Comparison of ENCODE assay signal across 8 mouse cellular contexts in genomic region chr15:89314107-89314506, GRCm38 (mm10). TPM values are rescaled to one million over a fixed set of nuclear protein-coding genes. Genes with fewer than 3 reads are reported as not detected.
A peak's percentile ranks its signal among the peaks of the same experiment; 100 is the strongest.
DNase-seq lines count a peak whose midpoint lies in the region; ATAC-seq and TF ChIP-seq lines count a peak whose summit lies in the region.

No protein-coding gene starts in this region.

- intact Hi-C loops in left cerebral cortex, postnatal 14 days (cut with DNase I): loop anchor here (5.0 kb wide), 1 partner anchor 43 kb away; the partner anchor contains the start of genes Lmf2 and Ncaph2

- H3K4me2 ChIP-seq in embryonic facial prominence, embryonic 13.5 days: peak overlapping the region; percentile 92
- H3K4me2 ChIP-seq in intestine, postnatal 0 days (replicated peaks; ENCODE audit: low read depth): peak overlapping the region; percentile 91
- H3K4me2 ChIP-seq in neural tube, embryonic 15.5 days: peak overlapping the region; percentile 87

- H3K9me3 ChIP-seq in embryonic facial prominence, embryonic 13.5 days: no peaks in the 10 kb centered on the region
- H3K9me3 ChIP-seq in intestine, postnatal 0 days (ENCODE audit: control insufficient read depth): no peaks in the 10 kb centered on the region
- H3K9me3 ChIP-seq in neural tube, embryonic 15.5 days (replicated peaks): no peaks in the 10 kb centered on the region

- H3K9ac ChIP-seq in embryonic facial prominence, embryonic 13.5 days: peak overlapping the region; percentile 94
- peak overlapping the region; percentile 92 for H3K9ac ChIP-seq in intestine, postnatal 0 days (ENCODE audit: low read depth, low read length)
- H3K9ac ChIP-seq in neural tube, embryonic 15.5 days (replicated peaks): peak overlapping the region; percentile 95

- peak overlapping the region; percentile 97 for H3K4me3 ChIP-seq in lung, adult 2 months (replicated peaks; ENCODE audit: extremely low read depth, low read depth, low read length)
- peak overlapping the region; percentile 92 for H3K4me3 ChIP-seq in embryonic facial prominence, embryonic 13.5 days
- peak overlapping the region; percentile 99 for H3K4me3 ChIP-seq in intestine, postnatal 0 days (ENCODE audit: low read depth, low read length)
- H3K4me3 ChIP-seq in neural tube, embryonic 15.5 days (replicated peaks): peak overlapping the region; percentile 95

- no peak for DNase-seq in lung, adult 2 months
- DNase-seq in lung, postnatal 25 days (ENCODE audit: low spot score): no peak
- no peak for DNase-seq in spleen, adult 12 weeks (ENCODE audit: low spot score)
- no peak for DNase-seq in left cerebral cortex, postnatal 14 days (ENCODE audit: low spot score in 2 of 2)

- ATAC-seq in embryonic facial prominence, embryonic 13.5 days (ENCODE audit: insufficient number of reproducible peaks, insufficient read depth, low FRiP score, low TSS enrichment, low read depth): no peak
- no peak for ATAC-seq in intestine, postnatal 0 days
- ATAC-seq in neural tube, embryonic 15.5 days (ENCODE audit: low FRiP score): no peak; the same call in 1 of the 2 replicates
- no peak for ATAC-seq in CD4-positive, CD25-positive, alpha-beta regulatory T cell, adult 4 months

- no peaks in the 10 kb centered on the region for H3K36me3 ChIP-seq in embryonic facial prominence, embryonic 13.5 days
- H3K36me3 ChIP-seq in intestine, postnatal 0 days (ENCODE audit: control insufficient read depth, insufficient read depth): no peaks in the 10 kb centered on the region
- no peaks in the 10 kb centered on the region for H3K36me3 ChIP-seq in neural tube, embryonic 15.5 days

- WGBS in lung, adult 2 months: 29% methylated on average over 3 of the region's 3 CpGs
- WGBS in embryonic facial prominence, embryonic 13.5 days: 35% methylated on average over 3 of the region's 3 CpGs
- WGBS in intestine, postnatal 0 days: 32% methylated on average over 3 of the region's 3 CpGs
- 33% methylated on average over 3 of the region's 3 CpGs for WGBS in neural tube, embryonic 15.5 days

- TF ChIP-seq POLR2A in lung, adult 2 months (IDR thresholded peaks at IDR 0.05; ENCODE audit: borderline replicate concordance, extremely low read depth, low read depth, low read length): no peak

- no peak for TF ChIP-seq CTCF in lung, adult 2 months (IDR thresholded peaks at IDR 0.05; ENCODE audit: insufficient read depth, low read length)
- no peak for TF ChIP-seq CTCF in intestine, postnatal 0 days (IDR thresholded peaks at IDR 0.05; ENCODE audit: low read depth)

- H3K27ac ChIP-seq in embryonic facial prominence, embryonic 13.5 days: no peak overlapping the region
- H3K27ac ChIP-seq in intestine, postnatal 0 days (ENCODE audit: low read depth, low read length): no peak overlapping the region
- no peak overlapping the region for H3K27ac ChIP-seq in neural tube, embryonic 15.5 days (replicated peaks)

- H3K4me1 ChIP-seq in lung, adult 2 months (ENCODE audit: control insufficient read depth, insufficient read depth, low read length): peaks cover 26% of the 10 kb centered on the region
- peaks cover 38% of the 10 kb centered on the region for H3K4me1 ChIP-seq in embryonic facial prominence, embryonic 13.5 days
- H3K4me1 ChIP-seq in intestine, postnatal 0 days (replicated peaks; ENCODE audit: control insufficient read depth, insufficient read depth, low read length): peaks cover 6% of the 10 kb centered on the region; the same call in 1 of the 2 replicates
- H3K4me1 ChIP-seq in neural tube, embryonic 15.5 days: peaks cover 56% of the 10 kb centered on the region

- H3K27me3 ChIP-seq in embryonic facial prominence, embryonic 13.5 days: no peaks in the 10 kb centered on the region
- H3K27me3 ChIP-seq in intestine, postnatal 0 days (replicated peaks; ENCODE audit: control insufficient read depth, insufficient read depth, low read length): no peaks in the 10 kb centered on the region
- H3K27me3 ChIP-seq in neural tube, embryonic 15.5 days (replicated peaks): no peaks in the 10 kb centered on the region

RNA-seq across cellular contexts. Expression of gene Sbf1, which starts 1.0 kb away (rescaled TPM):
- polyA plus RNA-seq in lung, adult 2 months (2012; rRNA removed): 188 and 208 TPM in 2 replicates
- polyA plus RNA-seq in embryonic facial prominence, embryonic 13.5 days (2015; fragmentation: Nextera tagmentation; extraction: Ambion mirVana): 57.4 and 57.8 TPM in 2 replicates
- 22.2 and 24.2 TPM in 2 replicates for polyA plus RNA-seq in intestine, postnatal 0 days (2015; fragmentation: Nextera tagmentation; extraction: Ambion mirVana)
- polyA plus RNA-seq in neural tube, embryonic 15.5 days (2015; fragmentation: Nextera tagmentation; extraction: Ambion mirVana): 90.5 and 94.8 TPM in 2 replicates
- polyA plus RNA-seq in CD4-positive, CD25-positive, alpha-beta regulatory T cell, adult 4 months (2017; shearing (Covaris generic)): 100 to 1,000 TPM in 1 of 2 experiments, 10 to 100 TPM in 1; 87.6 to 124 TPM
- total RNA-seq in left cerebral cortex, postnatal 14 days (2021): 100 to 1,000 TPM; 198 to 204 TPM

RNA-seq across cellular contexts. Expression of gene Adm2, which starts 8.4 kb away (rescaled TPM):
- 0.14 and 0.75 TPM in 2 replicates for polyA plus RNA-seq in lung, adult 2 months (2012; rRNA removed)
- polyA plus RNA-seq in embryonic facial prominence, embryonic 13.5 days (2015; fragmentation: Nextera tagmentation; extraction: Ambion mirVana): not detected in 2 replicates
- polyA plus RNA-seq in intestine, postnatal 0 days (2015; fragmentation: Nextera tagmentation; extraction: Ambion mirVana): 0.14 TPM in 1 of 2 replicates, not detected in the other
- 0.14 TPM in 1 of 2 replicates, not detected in the other for polyA plus RNA-seq in neural tube, embryonic 15.5 days (2015; fragmentation: Nextera tagmentation; extraction: Ambion mirVana)
- polyA plus RNA-seq in CD4-positive, CD25-positive, alpha-beta regulatory T cell, adult 4 months (2017; shearing (Covaris generic)): not detected
- total RNA-seq in left cerebral cortex, postnatal 14 days (2021): not detected

RNA-seq across cellular contexts. Expression of gene Miox, which starts 20.1 kb away (rescaled TPM):
- 0.24 and 1.2 TPM in 2 replicates for polyA plus RNA-seq in lung, adult 2 months (2012; rRNA removed)
- polyA plus RNA-seq in embryonic facial prominence, embryonic 13.5 days (2015; fragmentation: Nextera tagmentation; extraction: Ambion mirVana): not detected in 2 replicates
- polyA plus RNA-seq in intestine, postnatal 0 days (2015; fragmentation: Nextera tagmentation; extraction: Ambion mirVana): not detected in 2 replicates
- not detected in 2 replicates for polyA plus RNA-seq in neural tube, embryonic 15.5 days (2015; fragmentation: Nextera tagmentation; extraction: Ambion mirVana)
- not detected for polyA plus RNA-seq in CD4-positive, CD25-positive, alpha-beta regulatory T cell, adult 4 months (2017; shearing (Covaris generic))
- total RNA-seq in left cerebral cortex, postnatal 14 days (2021): not detected

RNA-seq across cellular contexts. Expression of gene Lmf2, which starts 41.4 kb away (rescaled TPM):
- polyA plus RNA-seq in lung, adult 2 months (2012; rRNA removed): 81.7 and 84.4 TPM in 2 replicates
- 53.3 and 62.2 TPM in 2 replicates for polyA plus RNA-seq in embryonic facial prominence, embryonic 13.5 days (2015; fragmentation: Nextera tagmentation; extraction: Ambion mirVana)
- 19.1 and 20.5 TPM in 2 replicates for polyA plus RNA-seq in intestine, postnatal 0 days (2015; fragmentation: Nextera tagmentation; extraction: Ambion mirVana)
- 30.6 and 33.7 TPM in 2 replicates for polyA plus RNA-seq in neural tube, embryonic 15.5 days (2015; fragmentation: Nextera tagmentation; extraction: Ambion mirVana)
- 10 to 100 TPM; 23.5 to 40.7 TPM for polyA plus RNA-seq in CD4-positive, CD25-positive, alpha-beta regulatory T cell, adult 4 months (2017; shearing (Covaris generic))
- total RNA-seq in left cerebral cortex, postnatal 14 days (2021): 10 to 100 TPM; 18.0 to 20.3 TPM

RNA-seq across cellular contexts. Expression of gene Ncaph2, which starts 41.4 kb away (rescaled TPM):
- polyA plus RNA-seq in lung, adult 2 months (2012; rRNA removed): 105 and 117 TPM in 2 replicates
- 164 and 188 TPM in 2 replicates for polyA plus RNA-seq in embryonic facial prominence, embryonic 13.5 days (2015; fragmentation: Nextera tagmentation; extraction: Ambion mirVana)
- 55.2 and 65.2 TPM in 2 replicates for polyA plus RNA-seq in intestine, postnatal 0 days (2015; fragmentation: Nextera tagmentation; extraction: Ambion mirVana)
- polyA plus RNA-seq in neural tube, embryonic 15.5 days (2015; fragmentation: Nextera tagmentation; extraction: Ambion mirVana): 105 and 111 TPM in 2 replicates
- polyA plus RNA-seq in CD4-positive, CD25-positive, alpha-beta regulatory T cell, adult 4 months (2017; shearing (Covaris generic)): 100 to 1,000 TPM; 189 to 193 TPM
- 10 to 100 TPM; 80.2 to 81.3 TPM for total RNA-seq in left cerebral cortex, postnatal 14 days (2021)
